Mouse (Mus musculus): ENCODE data around the gene Hbb-bh2. TPM values are rescaled to one million over a fixed set of nuclear protein-coding genes. Genes with fewer than 3 reads are reported as not detected.
"Not testable (repeated sequence)": the region's sequence is repeated elsewhere in the genome, so short reads cannot be mapped to it uniquely, and the experiment has no call there.

The Hbb-bh2 gene
- not detected for total RNA-seq (2022)

- no peak for DNase-seq (ENCODE audit: low spot score in 2 of 2)
Observed at GRCm38 (mm10) chr7:103840268-103840667, at the start of gene Hbb-bh2. Gene Hbb-bh2, minus strand, starts transcription at chr7:103840520.

GRCm38 (mm10) chr7:103886152-103886551 is 45.8 kb upstream of the Hbb-bh2 start, which contains the start of gene Olfr66:
Gene Olfr66, minus strand, starts transcription at chr7:103886252.
- DNase-seq (ENCODE audit: low spot score in 2 of 2), result no peak

- DNase-seq (ENCODE audit: low spot score in 2 of 2), result no peak
Observed at GRCm38 (mm10) chr7:103877093-103877492, 36.8 kb upstream of the Hbb-bh2 start.

- no peak for DNase-seq (ENCODE audit: low spot score in 2 of 2)
Observed at GRCm38 (mm10) chr7:103874451-103874850, 34.1 kb upstream of the Hbb-bh2 start.

- no peak for DNase-seq (ENCODE audit: low spot score in 2 of 2)
Observed at GRCm38 (mm10) chr7:103873064-103873463, 32.7 kb upstream of the Hbb-bh2 start.

- DNase-seq (ENCODE audit: low spot score in 2 of 2), result no peak
Observed at GRCm38 (mm10) chr7:103870667-103871066, 30.3 kb upstream of the Hbb-bh2 start.

- no peak for DNase-seq (ENCODE audit: low spot score in 2 of 2)
Observed at GRCm38 (mm10) chr7:103865716-103866115, 25.4 kb upstream of the Hbb-bh2 start.

GRCm38 (mm10) chr7:103861531-103861930 is 21.2 kb upstream of the Hbb-bh2 start:
- DNase-seq (ENCODE audit: low spot score in 2 of 2), result no peak

- no peak for DNase-seq (ENCODE audit: low spot score in 2 of 2)
Observed at GRCm38 (mm10) chr7:103860855-103861254, 20.5 kb upstream of the Hbb-bh2 start.

- DNase-seq (ENCODE audit: low spot score in 2 of 2), result no peak
Observed at GRCm38 (mm10) chr7:103859076-103859475, 18.8 kb upstream of the Hbb-bh2 start.

- DNase-seq (ENCODE audit: low spot score in 2 of 2), result no peak
Observed at GRCm38 (mm10) chr7:103854669-103855068, 14.3 kb upstream of the Hbb-bh2 start.

- no peak for DNase-seq (ENCODE audit: low spot score in 2 of 2)
Observed at GRCm38 (mm10) chr7:103853090-103853489, 12.8 kb upstream of the Hbb-bh2 start, which contains the start of gene Hbb-y. Gene Hbb-y, minus strand, starts transcription at chr7:103853216.

- no peak for DNase-seq (ENCODE audit: low spot score in 2 of 2)
Observed at GRCm38 (mm10) chr7:103844525-103845325, 4.4 kb upstream of the Hbb-bh2 start.

- no peak for DNase-seq (ENCODE audit: low spot score in 2 of 2)
Observed at GRCm38 (mm10) chr7:103843034-103843433, 2.7 kb upstream of the Hbb-bh2 start, which contains the start of gene Hbb-bh1. Gene Hbb-bh1, minus strand, starts transcription at chr7:103843164.

- no peak for DNase-seq (ENCODE audit: low spot score in 2 of 2)
Observed at GRCm38 (mm10) chr7:103827808-103828207, 12.5 kb downstream of the Hbb-bh2 start, which contains the start of gene Hbb-bs. Gene Hbb-bs, minus strand, starts transcription at chr7:103828096.

- not testable (repeated sequence) for DNase-seq (ENCODE audit: low spot score in 2 of 2)
Observed at GRCm38 (mm10) chr7:103827139-103827538, 13.2 kb downstream of the Hbb-bh2 start.

- no peak for DNase-seq (ENCODE audit: low spot score in 2 of 2)
Observed at GRCm38 (mm10) chr7:103826255-103826887, 13.9 kb downstream of the Hbb-bh2 start.

- DNase-seq (ENCODE audit: low spot score in 2 of 2), result no peak
Observed at GRCm38 (mm10) chr7:103825536-103826254, 14.6 kb downstream of the Hbb-bh2 start.

GRCm38 (mm10) chr7:103824597-103824996 is 15.7 kb downstream of the Hbb-bh2 start:
- no peak for DNase-seq (ENCODE audit: low spot score in 2 of 2)

- not testable (repeated sequence) for DNase-seq (ENCODE audit: low spot score in 2 of 2)
Observed at GRCm38 (mm10) chr7:103815085-103815484, 25.2 kb downstream of the Hbb-bh2 start.

GRCm38 (mm10) chr7:103813766-103814165 is 26.6 kb downstream of the Hbb-bh2 start, which contains the start of gene Hbb-bt:
Gene Hbb-bt, minus strand, starts transcription at chr7:103813996.
- no peak for DNase-seq (ENCODE audit: low spot score in 2 of 2)

- DNase-seq (ENCODE audit: low spot score in 2 of 2), result not testable (repeated sequence)
Observed at GRCm38 (mm10) chr7:103813152-103813551, 27.2 kb downstream of the Hbb-bh2 start.
